Mouse (Mus musculus) left cerebral cortex, postnatal 10 days (tissue): ENCODE measurements around the gene Gpr155. TPM values are rescaled to one million over a fixed set of nuclear protein-coding genes. Genes with fewer than 3 reads are reported as not detected.

Source experiments
- DNase-seq, 2 experiments: peaks; one replicate each; pipeline ENCODE4 v3.0.0; 2021 to 2022; ENCODE audit warnings: low spot score in 2 of 2, mixed read lengths in 1 of 2; ENCODE audit errors: extremely low spot score in 1 of 2
- intact Hi-C: fragments of 180-260 bp; cut with DNase I; formaldehyde crosslinking; loops from one replicate; pipeline ENCODE4 v1.15.1; 2025
- total RNA-seq, 2 experiments: library from RNA; stranded (reverse); gene quantifications; 2 replicates each; pipeline ENCODE4 v1.2.3; 2021

Gene Gpr155
- 10 to 100 TPM; 30.9 to 36.1 TPM for total RNA-seq

DNA sequence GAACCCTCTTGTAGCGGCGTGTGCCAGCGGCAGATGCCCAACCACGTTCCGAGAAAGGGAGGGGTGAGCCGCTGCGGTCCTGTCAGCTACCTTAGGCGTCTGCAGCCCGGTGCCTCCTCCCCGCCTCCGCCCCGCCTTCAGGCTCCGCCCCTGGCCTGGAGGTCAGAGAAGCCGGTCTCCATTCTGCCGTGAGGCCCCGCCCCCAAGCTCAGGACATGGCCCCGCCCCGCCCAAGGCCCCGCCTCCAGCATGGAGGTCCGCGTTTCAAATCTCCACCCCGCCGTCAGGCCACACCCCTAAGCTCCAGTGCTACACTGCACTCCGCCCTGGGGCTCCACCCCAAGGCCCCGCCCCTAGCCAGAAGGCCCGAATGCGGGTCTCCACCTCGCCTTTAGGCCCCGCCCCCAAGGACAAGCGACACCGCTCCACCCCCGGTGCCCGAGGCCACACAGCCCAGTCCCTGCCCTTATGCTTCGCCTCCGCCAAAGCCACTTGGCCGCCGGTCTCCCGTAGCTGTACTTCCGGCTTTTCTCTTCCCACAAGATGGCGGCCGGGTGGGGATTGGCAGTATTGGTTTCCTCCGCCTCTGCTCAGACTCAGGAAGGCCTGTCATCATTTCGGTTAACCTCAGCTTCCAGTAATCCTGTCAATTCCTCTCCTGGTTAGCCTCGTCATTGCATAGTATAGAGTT, at the start of gene Gpr155:
Gene Gpr155 (minus strand): TSS at position 217 of the 691 bp plus-strand sequence.
- DNase-seq, result peak; percentile 96 to 100
- intact Hi-C loops, result loop anchor here (10.0 kb wide), 1 partner anchor 72 kb away; the partner anchor contains the start of genes Cir1 and Scrn3

DNA sequence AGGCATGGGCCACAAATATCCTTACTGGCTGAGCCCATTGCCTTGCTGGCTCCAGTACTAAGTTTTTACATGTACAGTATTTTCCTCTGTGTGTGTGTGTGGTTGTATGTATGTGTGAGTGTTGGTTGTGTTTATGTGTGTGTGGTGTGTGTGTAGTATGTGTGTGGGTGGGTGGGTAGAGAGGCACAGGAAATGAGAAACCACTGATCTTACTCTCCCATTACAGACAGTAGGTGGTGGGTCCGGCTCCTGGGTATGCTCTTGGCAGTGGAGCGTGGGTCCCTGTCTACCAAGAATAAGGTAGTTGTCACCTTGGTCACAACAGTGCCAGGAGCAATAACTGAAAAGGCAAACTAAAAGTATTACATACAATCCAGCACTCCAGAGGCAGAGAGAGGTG, 49.5 kb upstream of the Gpr155 start:
- intact Hi-C loops, result no loop called here
- no peak for DNase-seq

DNA sequence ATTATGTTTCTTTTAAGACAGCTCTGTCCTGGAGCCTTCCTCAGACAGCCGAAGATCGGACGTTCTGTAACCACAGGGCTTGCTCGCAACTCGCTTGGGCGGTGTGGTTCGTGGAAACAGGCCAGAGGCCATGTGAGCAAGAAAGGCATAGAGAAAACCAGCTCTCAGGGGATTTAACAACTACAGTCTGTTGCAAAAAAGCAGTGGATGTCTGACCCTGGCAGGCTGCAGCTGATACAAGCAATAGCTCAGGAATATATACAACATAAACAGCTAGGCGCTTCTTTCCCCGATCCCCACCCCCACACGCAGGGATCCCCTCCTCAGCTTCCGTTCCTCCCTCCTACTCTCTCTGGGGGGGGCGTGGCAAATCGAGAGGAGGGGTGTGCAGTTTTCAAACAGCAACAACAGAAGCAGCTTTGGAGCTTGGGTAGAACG, 45.6 kb upstream of the Gpr155 start:
- DNase-seq, result no peak
- intact Hi-C loops, result no loop called here

DNA sequence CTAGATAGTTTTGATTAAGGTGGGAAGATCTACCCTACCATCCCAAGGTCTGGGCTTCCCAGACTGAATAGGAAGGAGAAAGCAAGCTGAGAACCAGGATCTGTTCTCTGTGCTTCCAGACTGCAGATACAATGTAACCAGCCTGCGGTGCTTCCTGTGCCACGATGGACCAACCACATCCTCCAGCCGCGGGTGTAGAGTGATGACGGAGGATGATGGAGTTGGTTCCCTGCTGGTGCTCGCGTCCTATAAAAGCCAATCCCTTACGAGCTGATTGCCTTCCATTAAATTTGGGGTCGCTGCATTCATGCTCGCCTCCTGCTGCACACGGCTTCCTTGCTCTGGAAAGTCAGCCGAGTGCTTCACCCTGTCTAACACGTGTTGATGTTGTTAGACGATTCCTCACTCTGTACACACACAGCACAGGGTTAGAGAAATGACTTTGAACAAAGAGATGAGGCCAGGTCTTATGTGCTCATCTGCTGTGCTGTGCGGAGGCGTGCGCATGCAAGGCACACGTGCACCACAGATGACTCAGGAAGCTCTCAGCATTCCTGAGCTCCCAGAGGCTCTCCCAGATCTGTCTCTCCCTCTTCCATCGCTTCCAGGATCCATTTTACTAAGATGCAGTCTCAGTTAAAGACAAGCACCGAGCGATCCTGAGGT, 42.6 kb upstream of the Gpr155 start:
- no peak for DNase-seq
- intact Hi-C loops, result no loop called here

DNA sequence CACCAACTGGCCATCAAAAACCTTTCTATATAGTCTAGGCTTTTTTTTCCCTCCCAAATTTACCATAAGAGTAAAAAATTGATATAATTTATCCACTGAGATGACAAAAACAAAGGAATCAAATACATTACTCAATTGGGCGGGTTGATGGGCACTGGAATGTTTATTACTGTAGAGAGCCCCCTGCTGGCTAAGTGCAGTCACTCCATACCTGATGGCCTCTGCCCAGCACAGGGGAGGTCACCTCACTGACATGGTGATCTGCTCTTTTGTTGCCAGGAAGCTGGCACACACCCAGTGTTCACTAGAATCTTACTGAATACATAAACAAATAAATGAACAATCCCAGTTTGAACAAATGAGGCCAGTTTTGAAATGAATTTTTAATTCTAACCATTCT, 40.9 kb upstream of the Gpr155 start:
- intact Hi-C loops, result no loop called here
- DNase-seq, result peak in 1 of 2 experiments; percentile 44

DNA sequence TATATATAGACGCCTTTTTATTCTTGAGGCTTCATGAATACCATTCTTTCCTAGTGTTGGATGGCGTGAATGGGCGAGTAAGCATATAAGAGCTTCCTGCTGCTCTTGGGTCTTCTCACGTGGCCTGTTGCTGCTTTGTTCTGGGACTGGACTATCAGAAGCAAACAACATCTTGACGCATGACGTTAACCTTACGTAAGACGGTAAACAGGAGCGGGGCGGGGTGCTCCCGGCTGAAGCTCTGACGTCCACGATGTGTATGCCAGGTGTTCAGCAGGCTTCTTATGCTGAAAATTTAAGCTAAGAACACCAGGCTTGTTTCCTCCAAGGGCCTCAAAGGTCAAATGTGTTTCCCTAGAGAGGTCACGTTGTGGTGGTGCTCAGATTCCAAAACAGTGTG, 39.5 kb upstream of the Gpr155 start:
- DNase-seq, result no peak
- intact Hi-C loops, result no loop called here

DNA sequence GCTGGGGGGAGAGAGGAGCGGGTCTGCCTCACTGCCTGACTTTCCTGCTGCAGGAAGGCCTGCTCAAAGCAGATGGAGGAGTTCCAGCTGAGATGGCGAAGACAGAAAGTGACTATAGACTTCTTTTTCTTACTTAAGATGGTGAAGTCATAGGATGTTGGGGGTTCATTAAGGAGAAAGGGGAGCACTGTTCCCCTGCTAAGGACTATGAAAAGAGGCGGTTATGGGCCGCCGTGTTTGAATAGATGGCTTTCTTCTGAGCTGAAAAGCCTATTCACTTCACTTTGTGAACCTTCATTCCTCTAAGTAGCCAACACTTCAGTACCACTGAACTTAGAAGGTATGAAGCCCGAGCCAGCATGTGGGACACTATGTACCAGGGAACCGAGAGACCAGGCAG, 33.4 kb upstream of the Gpr155 start:
- peak in 1 of 2 experiments; percentile 13 for DNase-seq
- intact Hi-C loops, result no loop called here

DNA sequence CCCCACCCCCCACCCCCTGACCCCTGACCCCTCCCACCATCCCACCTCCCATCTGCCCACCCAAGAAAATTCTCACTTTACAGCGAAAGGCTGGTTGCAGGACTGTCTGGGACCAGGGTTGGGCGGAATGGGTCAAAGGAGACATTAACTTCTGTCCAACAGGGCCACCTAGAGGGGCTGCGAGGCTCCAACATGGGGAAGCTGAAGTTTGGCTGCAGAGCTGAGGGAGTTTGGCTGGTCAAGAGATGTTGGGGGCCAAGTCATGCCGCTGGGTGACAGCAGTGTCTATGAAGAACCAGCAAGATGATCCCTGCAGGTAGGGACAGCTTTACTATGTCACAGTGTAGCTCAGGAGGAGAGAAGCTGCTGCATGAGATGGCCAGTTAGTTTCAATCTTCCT, 32.9 kb upstream of the Gpr155 start:
- intact Hi-C loops, result no loop called here

DNA sequence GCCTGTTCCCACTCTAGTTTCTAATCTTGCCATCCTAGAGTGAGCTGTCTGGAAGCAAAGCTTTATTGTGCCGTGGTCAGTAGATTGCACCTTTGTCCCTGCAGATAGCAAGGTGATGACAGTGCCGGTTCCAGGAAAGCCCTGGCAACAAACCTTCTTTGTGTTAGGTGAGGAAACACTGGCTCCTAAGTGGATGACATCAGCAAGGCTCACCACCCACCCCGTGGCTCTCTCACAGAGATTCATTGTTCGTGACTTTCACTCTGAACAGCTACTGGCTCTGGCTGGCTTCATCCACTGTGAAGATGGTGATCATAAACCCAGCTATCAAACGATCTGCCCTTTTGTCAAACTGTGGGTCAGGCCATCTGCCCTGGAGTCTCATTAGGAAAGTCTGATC, 29.5 kb upstream of the Gpr155 start:
- intact Hi-C loops, result no loop called here
- no peak for DNase-seq

More for the DNA sequence above, 32.9 kb upstream of the Gpr155 start:
- DNase-seq, result peak in 1 of 2 experiments; percentile 63

DNA sequence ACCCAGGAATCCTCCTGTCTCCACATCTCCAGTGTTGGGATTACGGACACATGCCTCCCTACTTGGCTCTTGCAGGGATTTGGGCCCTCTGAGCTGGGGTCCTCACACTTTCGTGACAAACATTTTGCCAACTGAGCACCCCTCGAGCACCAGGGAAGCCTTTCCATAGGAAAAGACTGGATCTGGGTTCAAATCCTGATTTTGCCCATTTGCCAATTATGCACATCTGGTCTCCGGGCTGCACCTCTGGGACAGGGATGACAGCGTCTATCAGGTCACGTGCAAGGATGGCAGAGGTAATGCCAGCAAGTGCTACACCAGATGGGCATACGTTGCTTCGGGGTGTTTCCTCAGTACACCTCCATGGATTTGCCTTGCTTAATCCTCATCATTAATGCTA, 23.7 kb upstream of the Gpr155 start:
- no peak for DNase-seq
- intact Hi-C loops, result no loop called here

DNA sequence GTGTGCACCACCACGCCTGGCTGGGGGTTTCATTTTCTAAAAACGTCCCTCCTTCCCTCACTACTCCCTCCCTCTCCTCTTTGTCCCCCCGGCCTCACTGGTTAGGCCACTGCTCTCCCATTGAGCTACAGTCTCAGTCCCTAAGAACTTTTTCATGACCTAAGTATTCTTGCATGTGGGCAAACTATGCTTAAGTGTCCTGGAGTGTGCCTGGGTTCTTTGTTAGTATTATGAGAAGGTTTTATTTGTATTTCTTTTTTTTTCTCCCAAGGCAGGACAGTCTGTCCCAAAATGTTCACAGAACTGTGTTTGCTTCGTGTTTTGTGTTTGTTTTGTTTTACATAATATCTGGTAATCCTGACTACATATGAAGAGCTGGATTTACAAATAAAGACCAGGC, 21.3 kb upstream of the Gpr155 start:
- no peak for DNase-seq
- intact Hi-C loops, result no loop called here

DNA sequence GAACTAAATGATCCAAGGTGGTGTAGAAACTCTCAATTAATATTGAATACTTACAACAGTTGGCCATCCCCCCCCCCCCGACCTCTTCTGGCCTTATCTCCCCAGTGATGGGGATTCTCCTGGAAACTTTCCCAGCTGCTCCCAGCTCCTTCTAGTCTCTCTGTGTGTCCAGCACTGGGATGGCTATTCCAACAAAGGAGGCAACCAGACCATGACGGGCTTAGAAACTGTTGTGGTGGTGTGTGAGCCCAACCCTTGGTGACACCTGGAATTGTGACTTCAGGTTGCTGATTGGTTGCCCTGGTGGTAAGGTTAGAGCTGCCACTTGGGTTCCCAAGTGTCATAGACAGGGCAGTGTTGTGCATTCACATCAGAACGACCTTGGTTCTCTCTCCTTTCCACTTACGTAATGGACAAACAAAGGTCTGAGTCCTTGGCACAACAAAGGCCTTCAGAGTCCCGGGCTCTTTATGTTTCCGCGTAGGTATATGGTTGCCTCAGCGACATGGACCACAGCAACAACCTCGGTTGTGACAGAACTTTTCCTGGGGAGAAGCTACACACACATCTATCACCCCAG, 20.1 kb upstream of the Gpr155 start:
- DNase-seq, result no peak
- intact Hi-C loops, result no loop called here

DNA sequence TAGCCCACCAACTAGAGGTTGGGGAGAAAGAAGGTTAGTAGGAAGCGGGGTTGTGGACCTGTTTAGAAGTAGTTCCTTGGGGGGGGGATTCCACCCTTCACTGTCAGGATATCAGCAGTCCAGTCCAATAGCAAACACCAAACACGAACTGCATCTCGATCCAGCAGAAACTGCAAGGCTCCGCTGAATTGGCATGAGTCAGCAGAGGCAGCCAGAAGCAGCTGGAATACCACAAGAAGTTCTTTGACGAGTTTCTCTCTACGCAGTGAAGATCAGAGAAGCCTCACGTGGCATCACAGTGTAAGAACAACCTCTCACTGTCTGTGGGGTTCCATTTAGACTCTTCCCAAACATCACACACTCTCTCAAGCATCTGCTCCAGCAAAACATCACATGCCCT, 18.6 kb upstream of the Gpr155 start:
- no peak for DNase-seq
- intact Hi-C loops, result no loop called here

DNA sequence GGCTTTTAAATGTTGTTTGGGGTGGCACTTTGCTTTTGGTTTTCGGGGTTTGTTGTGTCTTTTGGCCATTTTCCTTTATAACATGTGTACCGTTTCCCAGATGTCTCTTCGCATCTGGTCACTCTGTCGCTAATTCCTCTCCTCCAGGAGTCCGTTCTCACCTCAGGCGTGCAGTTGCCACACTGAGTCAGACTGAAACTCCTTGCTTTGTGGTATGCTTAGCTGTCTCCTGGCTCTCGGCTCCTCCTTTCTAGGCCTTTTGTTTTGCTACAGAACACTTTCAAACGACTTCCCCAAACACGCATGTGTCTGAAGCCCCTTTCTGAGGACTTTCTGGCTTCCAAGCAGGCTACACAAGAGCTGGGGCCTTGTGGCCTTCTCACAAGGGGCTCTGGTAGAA, 18.1 kb upstream of the Gpr155 start:
- no peak for DNase-seq
- intact Hi-C loops, result no loop called here

DNA sequence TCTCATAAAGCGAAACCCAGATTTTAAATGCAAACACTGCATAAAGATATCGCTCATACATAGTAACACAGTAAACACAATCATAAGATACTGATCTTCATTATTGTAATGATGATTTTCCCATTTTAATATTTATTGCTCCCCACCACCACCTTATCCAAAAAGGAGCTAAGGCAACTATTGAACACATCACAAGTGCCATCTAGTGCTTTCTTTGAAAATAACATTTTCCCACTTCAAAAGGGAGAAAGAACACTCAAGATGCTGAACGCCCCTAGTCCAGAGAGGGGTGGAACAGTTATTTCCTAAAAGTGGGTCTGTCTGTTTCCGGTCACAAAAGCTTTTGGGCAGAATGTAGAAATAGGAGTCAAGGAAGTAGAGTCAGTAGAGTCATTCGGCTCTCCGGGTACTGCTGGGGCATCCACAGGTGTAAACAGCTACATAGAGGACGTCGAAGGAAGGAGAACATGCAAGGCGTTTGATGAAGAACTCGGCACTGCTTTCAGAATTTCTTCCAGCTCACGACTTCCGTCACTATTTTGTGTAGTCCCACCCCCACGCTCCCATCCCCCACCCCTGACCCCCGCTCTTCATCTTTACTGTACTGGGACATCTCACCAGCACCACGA, 17.1 kb upstream of the Gpr155 start:
- no peak for DNase-seq
- intact Hi-C loops, result no loop called here

DNA sequence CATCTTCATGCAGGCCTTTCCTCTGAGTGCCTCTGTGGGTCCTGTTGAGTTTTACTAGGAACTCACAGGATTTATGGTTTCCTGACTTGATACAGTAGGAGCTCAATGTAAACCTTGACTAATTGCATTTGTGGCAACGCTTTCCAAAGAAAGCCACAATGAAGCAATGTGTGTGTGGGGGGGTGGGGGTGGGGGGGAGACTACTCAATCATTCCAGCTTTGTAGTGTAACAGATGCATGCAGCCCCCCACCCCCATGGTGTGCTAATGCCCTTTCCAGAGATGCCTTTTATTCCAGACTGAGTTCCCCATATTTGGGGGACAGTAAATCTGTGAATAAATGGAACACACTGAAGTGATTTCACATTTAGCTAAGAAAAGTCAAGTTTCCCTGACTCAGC, 15.3 kb upstream of the Gpr155 start:
- DNase-seq, result no peak
- intact Hi-C loops, result no loop called here

DNA sequence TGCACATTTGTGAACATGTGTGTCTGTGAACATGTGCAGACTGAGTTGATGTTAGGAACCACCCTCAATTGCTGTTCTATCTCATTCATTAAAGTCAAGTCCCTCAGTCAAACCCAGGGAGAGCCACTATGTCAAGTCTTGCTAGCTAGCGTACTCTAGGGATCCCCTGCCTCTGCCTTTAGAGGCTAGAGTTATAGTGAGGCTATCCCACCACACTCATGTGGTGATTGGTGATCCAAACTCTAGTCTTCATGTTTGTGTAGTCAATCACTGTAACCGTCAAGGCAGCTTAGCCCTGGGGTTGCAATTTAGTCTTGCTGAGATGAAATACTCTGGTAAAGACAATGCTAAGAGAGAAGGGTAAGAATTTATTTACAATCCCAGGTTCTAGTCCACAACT, 11.1 kb upstream of the Gpr155 start:
- intact Hi-C loops, result no loop called here
- DNase-seq, result no peak

DNA sequence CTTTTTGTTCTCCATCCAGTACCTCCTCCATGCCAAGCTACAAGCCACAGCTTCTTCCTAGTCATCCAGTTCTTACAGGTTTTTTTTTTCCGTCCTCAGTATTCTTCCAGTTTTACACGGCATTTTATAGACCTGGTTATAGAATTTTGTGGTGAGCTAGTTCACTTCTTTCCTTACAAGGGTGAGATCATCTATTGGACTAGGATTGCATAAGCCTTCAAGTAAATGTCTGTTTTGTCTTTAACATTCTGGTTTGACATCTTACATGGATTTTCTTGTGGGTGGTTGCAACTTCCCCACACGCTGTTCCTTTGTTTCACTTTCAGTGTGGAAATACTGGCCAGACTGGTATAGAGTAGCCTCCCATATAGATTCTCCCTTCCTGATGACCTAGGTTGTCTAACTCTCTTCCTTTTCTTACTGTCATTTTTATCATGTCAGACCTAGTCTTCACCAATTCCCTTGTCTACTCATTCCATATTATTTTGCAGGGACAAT, 10.5 kb upstream of the Gpr155 start:
- DNase-seq, result no peak
- intact Hi-C loops, result no loop called here

DNA sequence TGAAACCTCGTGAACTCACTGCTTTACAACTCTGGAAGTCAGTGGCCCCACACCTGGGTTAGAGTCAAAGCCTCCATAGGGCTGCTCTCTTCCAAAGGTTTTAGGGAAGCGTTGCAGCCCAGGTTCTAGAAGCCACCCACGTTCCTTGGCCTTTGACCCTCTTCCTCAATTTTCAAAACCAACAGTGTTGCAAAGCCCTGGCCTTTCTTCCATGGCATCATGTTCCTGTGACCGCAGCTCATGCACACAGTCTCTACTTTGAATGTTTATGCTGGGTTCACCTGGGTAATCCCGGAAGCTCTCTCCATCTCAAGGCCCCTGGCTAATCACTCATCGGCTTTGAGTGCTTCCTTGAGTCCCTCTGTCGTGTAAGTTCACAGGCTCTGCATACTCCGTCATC, 9.1 kb upstream of the Gpr155 start:
- intact Hi-C loops, result no loop called here
- DNase-seq, result no peak

DNA sequence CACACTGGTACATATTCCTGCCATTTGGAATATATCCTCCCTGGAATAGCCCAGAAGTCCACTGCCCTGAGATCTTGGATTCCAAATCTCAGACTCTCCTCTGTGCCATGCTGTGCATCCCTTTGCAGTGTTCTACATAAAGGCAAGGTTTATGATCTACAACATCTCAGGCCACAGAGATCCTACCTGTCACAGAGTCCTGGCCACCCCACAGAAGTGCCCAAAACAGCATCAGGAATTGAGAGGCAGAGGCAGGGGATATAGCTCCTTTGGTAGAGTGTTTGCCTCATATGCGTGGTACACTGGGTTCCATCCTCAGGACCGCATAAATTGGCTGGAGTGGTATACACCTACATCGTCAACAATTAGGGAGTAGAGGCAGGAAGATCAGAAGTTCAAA, 8.1 kb upstream of the Gpr155 start:
- intact Hi-C loops, result no loop called here
- DNase-seq, result no peak
